ENCODE assay signal across 9 mouse cellular contexts in the genomic region with DNA sequence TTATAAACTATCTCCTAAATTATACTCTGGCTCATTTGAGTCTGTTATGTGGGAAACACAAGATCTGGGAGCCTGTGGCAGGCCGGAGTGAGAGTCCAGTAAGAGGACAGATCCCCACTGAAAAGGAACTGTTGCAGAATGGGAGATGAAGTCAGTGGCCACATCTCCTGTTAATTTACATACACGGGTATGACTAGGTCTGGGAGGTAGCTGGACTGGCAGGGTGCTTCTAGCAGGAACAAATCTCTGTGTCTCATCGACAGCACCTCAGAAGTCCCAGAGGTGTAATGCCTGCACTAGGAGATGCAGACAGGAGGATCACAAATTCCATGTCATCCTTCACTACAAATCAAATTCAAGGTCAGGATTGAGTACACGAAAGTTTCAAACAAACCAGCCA. TPM values are rescaled to one million over a fixed set of nuclear protein-coding genes. Genes with fewer than 3 reads are reported as not detected.
DNase-seq lines count a peak whose midpoint lies in the region; ATAC-seq and TF ChIP-seq lines count a peak whose summit lies in the region.
"Had no signal": no experiment of that assay in that cellular context is flagged by ENCODE, and none has a peak within 500 bp of the region (broad histone marks: within the 10 kb centered on the region; RNA-seq: fewer than 3 reads in every experiment).

No protein-coding gene starts in this region.

- peak overlapping the region; percentile 83 for H3K4me3 ChIP-seq in kidney, embryonic 14.5 days (ENCODE audit: low read length)
- H3K4me3 ChIP-seq in ES-E14 (ENCODE audit: insufficient read depth in 1 of 2, low read depth in 1 of 2, low read length in 2 of 2, poor library complexity in 1 of 2, severe bottlenecking in 1 of 2): peak overlapping the region; percentile 67 to 93; a peak in 3 of 4 replicates
- H3K4me3 ChIP-seq in heart, embryonic 16.5 days (ENCODE audit: low read length): no peak overlapping the region
- H3K4me3 ChIP-seq in midbrain, embryonic 14.5 days (replicated peaks; ENCODE audit: low read depth, low read length): peak overlapping the region; percentile 80

- H3K9ac ChIP-seq in kidney, embryonic 14.5 days (ENCODE audit: low read depth, low read length): peak overlapping the region; percentile 93; the same call in 1 of the 2 replicates
- H3K9ac ChIP-seq in ES-E14 (ENCODE audit: insufficient read depth, low read depth, low read length, poor library complexity, severe bottlenecking): peak overlapping the region; percentile 81; the same call in 1 of the 2 replicates
- peak overlapping the region; percentile 89 for H3K9ac ChIP-seq in heart, embryonic 16.5 days (ENCODE audit: low read length)
- peak overlapping the region; percentile 89 for H3K9ac ChIP-seq in midbrain, embryonic 14.5 days (replicated peaks; ENCODE audit: low read length)

- DNase-seq in kidney, postnatal 14 days: no peak
- DNase-seq in ES-E14 (ENCODE audit: low read depth, low spot score): no peak
- no peak for DNase-seq in midbrain, embryonic 14.5 days
- no peak for DNase-seq in right cerebral cortex, postnatal 10 days (ENCODE audit: low spot score in 2 of 2)
- DNase-seq in right cerebral cortex, postnatal 36 days (ENCODE audit: low spot score in 2 of 2): no peak
- no peak for DNase-seq in testis, postnatal 10 days (ENCODE audit: low spot score)
- DNase-seq: right cerebral cortex, postnatal 25 days had no signal

- in situ Hi-C loops in ES-E14 (cut with MboI; ENCODE audit: low sequenced_read_pairs in 2 of 2, unreplicated experiment in 2 of 2): no loop called here

- no peak for ATAC-seq in kidney, embryonic 14.5 days (ENCODE audit: low FRiP score, low TSS enrichment)
- no peak for ATAC-seq in heart, embryonic 16.5 days (replicated peaks; ENCODE audit: extremely low read depth, insufficient read depth, low FRiP score)
- ATAC-seq in midbrain, embryonic 14.5 days (ENCODE audit: low FRiP score, low TSS enrichment): no peak

- H3K36me3 ChIP-seq in kidney, embryonic 14.5 days (ENCODE audit: control insufficient read depth, insufficient read depth, low read length): peaks cover 5% of the 10 kb centered on the region
- peaks cover 13% of the 10 kb centered on the region for H3K36me3 ChIP-seq in ES-E14 (ENCODE audit: control insufficient read depth, insufficient read depth, low read length, poor library complexity, severe bottlenecking)
- 0 out of 2 replicates have a peak, but pooled peaks cover 3% of the 10 kb centered on the region for H3K36me3 ChIP-seq in heart, embryonic 16.5 days (ENCODE audit: control insufficient read depth, insufficient read depth)
- H3K36me3 ChIP-seq in midbrain, embryonic 14.5 days (ENCODE audit: control insufficient read depth, insufficient read depth, low read length): no peaks in the 10 kb centered on the region

- H3K27me3 ChIP-seq in kidney, embryonic 14.5 days (ENCODE audit: control insufficient read depth, insufficient read depth, low read length): no peaks in the 10 kb centered on the region
- no peaks in the 10 kb centered on the region for H3K27me3 ChIP-seq in heart, embryonic 16.5 days (ENCODE audit: control insufficient read depth, insufficient read depth, low read length)
- H3K27me3 ChIP-seq in midbrain, embryonic 14.5 days (ENCODE audit: control insufficient read depth, insufficient read depth, low read length): no peaks in the 10 kb centered on the region

- 58% methylated on average over 4 of the region's 4 CpGs for WGBS in kidney, embryonic 14.5 days
- WGBS in heart, embryonic 16.5 days: 70% methylated on average over 4 of the region's 4 CpGs
- 71% methylated on average over 4 of the region's 4 CpGs for WGBS in midbrain, embryonic 14.5 days

- H3K27ac ChIP-seq in kidney, embryonic 14.5 days (ENCODE audit: low read depth, low read length): peak overlapping the region; percentile 65
- 0 out of 2 replicates have a peak overlapping the region, but pooled peaks have one; percentile 6 for H3K27ac ChIP-seq in ES-E14 (ENCODE audit: insufficient read depth, low read depth, low read length, poor library complexity, severe bottlenecking)
- H3K27ac ChIP-seq in heart, embryonic 16.5 days (ENCODE audit: low read length): no peak overlapping the region
- H3K27ac ChIP-seq in midbrain, embryonic 14.5 days (replicated peaks; ENCODE audit: low read depth, low read length): peak overlapping the region; percentile 89; the same call in 1 of the 2 replicates

- peak overlapping the region; percentile 58 for H3K4me2 ChIP-seq in kidney, embryonic 14.5 days (replicated peaks; ENCODE audit: low read depth, low read length)
- H3K4me2 ChIP-seq in heart, embryonic 16.5 days (ENCODE audit: low read depth, low read length): peak overlapping the region; percentile 97; the same call in 1 of the 2 replicates
- H3K4me2 ChIP-seq in midbrain, embryonic 14.5 days (ENCODE audit: low read length): peak overlapping the region; percentile 83

- no peaks in the 10 kb centered on the region for H3K9me3 ChIP-seq in kidney, embryonic 14.5 days (ENCODE audit: control insufficient read depth, low read length)
- H3K9me3 ChIP-seq in ES-E14 (ENCODE audit: control insufficient read depth, insufficient read depth, low read depth, low read length): no peaks in the 10 kb centered on the region
- no peaks in the 10 kb centered on the region for H3K9me3 ChIP-seq in heart, embryonic 16.5 days (replicated peaks; ENCODE audit: control insufficient read depth, low read length)
- no peaks in the 10 kb centered on the region for H3K9me3 ChIP-seq in midbrain, embryonic 14.5 days (ENCODE audit: control insufficient read depth, low read length)

- H3K4me1 ChIP-seq in kidney, embryonic 14.5 days (ENCODE audit: control insufficient read depth, insufficient read depth, low read length): peaks cover 10% of the 10 kb centered on the region; the same call in 1 of the 2 replicates
- peaks cover 0 to 7% of the 10 kb centered on the region in 2 experiments; a peak in 2 of 4 replicates for H3K4me1 ChIP-seq in ES-E14 (ENCODE audit: control insufficient read depth in 2 of 2, insufficient read depth in 2 of 2, low read length in 2 of 2, poor library complexity in 1 of 2)
- H3K4me1 ChIP-seq in heart, embryonic 16.5 days (ENCODE audit: control insufficient read depth, insufficient read depth, low read length): peaks cover 15% of the 10 kb centered on the region
- H3K4me1 ChIP-seq in midbrain, embryonic 14.5 days (ENCODE audit: control insufficient read depth, insufficient read depth, low read length): peaks cover 12% of the 10 kb centered on the region

TF ChIP-seq in ES-E14, 5 proteins besides CTCF, POLR2A, EP300 and RAD21:
- TF ChIP-seq ZC3H11A (IDR thresholded peaks at IDR 0.05; ENCODE audit: borderline replicate concordance, low read depth, low read length) (no peak), CHD2 (IDR thresholded peaks at IDR 0.05; ENCODE audit: low read depth, low read length) (no peak), MAFK (IDR thresholded peaks at IDR 0.05; ENCODE audit: insufficient read depth, low read depth, low read length) (no peak), ZNF384 (IDR thresholded peaks at IDR 0.05; ENCODE audit: low read depth, low read length) (no peak), HCFC1 (IDR thresholded peaks at IDR 0.05; ENCODE audit: borderline replicate concordance, insufficient read depth, low read length) (no peak)
TF ChIP-seq in ES-E14: peak in this region for 0.

RNA-seq across cellular contexts. Expression of a gene that starts 1.2 kb away (rescaled TPM):
- 19.6 and 31.8 TPM in 2 replicates for polyA plus RNA-seq in kidney, embryonic 14.5 days (2014; fragmentation: Nextera tagmentation; extraction: Ambion mirVana)
- total RNA-seq in ES-E14 (2012; rRNA removed): 77.1 and 112 TPM in 2 replicates
- polyA plus RNA-seq in heart, embryonic 16.5 days (2015; fragmentation: Nextera tagmentation; extraction: Ambion mirVana): 18.5 and 21.1 TPM in 2 replicates
- 21.1 and 25.3 TPM in 2 replicates for polyA plus RNA-seq in midbrain, embryonic 14.5 days (2014; fragmentation: Nextera tagmentation; extraction: Ambion mirVana)

RNA-seq across cellular contexts. Expression of a gene that starts 39.4 kb away (rescaled TPM):
- polyA plus RNA-seq in kidney, embryonic 14.5 days (2014; fragmentation: Nextera tagmentation; extraction: Ambion mirVana): 8.3 and 11.8 TPM in 2 replicates
- 43.3 and 44.5 TPM in 2 replicates for total RNA-seq in ES-E14 (2012; rRNA removed)
- polyA plus RNA-seq in heart, embryonic 16.5 days (2015; fragmentation: Nextera tagmentation; extraction: Ambion mirVana): 4.0 and 5.4 TPM in 2 replicates
- 1.5 and 2.1 TPM in 2 replicates for polyA plus RNA-seq in midbrain, embryonic 14.5 days (2014; fragmentation: Nextera tagmentation; extraction: Ambion mirVana)

RNA-seq across cellular contexts. Expression of a gene that starts 39.5 kb away (rescaled TPM):
- polyA plus RNA-seq in kidney, embryonic 14.5 days (2014; fragmentation: Nextera tagmentation; extraction: Ambion mirVana): 96.5 and 111 TPM in 2 replicates
- total RNA-seq in ES-E14 (2012; rRNA removed): 50.4 and 65.1 TPM in 2 replicates
- polyA plus RNA-seq in heart, embryonic 16.5 days (2015; fragmentation: Nextera tagmentation; extraction: Ambion mirVana): 52.4 and 61.5 TPM in 2 replicates
- 77.2 and 88.0 TPM in 2 replicates for polyA plus RNA-seq in midbrain, embryonic 14.5 days (2014; fragmentation: Nextera tagmentation; extraction: Ambion mirVana)
